Mouse (Mus musculus) bone marrow macrophage, adult 2 months (primary cell): ENCODE results near the gene Tmem95.

ENCODE experiments used
- CTCF ChIP-seq: IDR thresholded peaks from 2 replicates; pipeline ENCODE4 v1.5.1; 2012; ENCODE audit warnings: low read depth, mild to moderate bottlenecking, low read length, moderate library complexity
- POLR2A ChIP-seq: IDR thresholded peaks from 2 replicates; pipeline ENCODE4 v1.6.1; 2012; ENCODE audit warnings: mild to moderate bottlenecking, low read depth, low read length, borderline replicate concordance

DNA sequence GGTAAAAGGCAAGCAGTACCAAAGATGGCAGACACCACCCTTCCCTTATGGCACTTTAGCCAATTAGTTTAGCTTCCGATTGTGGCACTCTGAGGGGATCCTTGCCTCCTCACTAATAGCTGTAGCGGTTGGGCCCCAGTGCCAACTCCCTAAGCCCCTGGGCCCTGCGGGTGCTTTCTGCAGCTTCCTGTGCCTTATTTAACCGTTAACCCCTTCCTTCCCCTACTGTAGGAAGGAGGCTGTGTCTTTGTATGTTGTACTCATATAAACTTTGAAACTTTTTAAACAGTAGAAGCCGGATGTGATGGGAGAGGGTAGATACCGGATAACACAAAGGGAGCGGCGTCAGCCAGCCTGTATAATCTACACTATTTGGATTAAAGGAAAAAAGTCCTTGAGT, 27.1 kb downstream of the Tmem95 start:
- TF ChIP-seq POLR2A, result no peak
- no peak for TF ChIP-seq CTCF
